Mouse (Mus musculus) leukemia stem cell, adult 10-12 weeks (primary cell): ENCODE measurements around the gene Ctcfl. TPM values are rescaled to one million over a fixed set of nuclear protein-coding genes. Genes with fewer than 3 reads are reported as not detected.

Source experiments
- polyA plus RNA-seq: library from polyadenylated mRNA; stranded (reverse); fragments of >175 nt; gene quantifications from 2 replicates; pipeline ENCODE4 v1.2.3, GENCODE M21; 2012; ENCODE audit warnings: low replicate concordance

Ctcfl gene
- not detected in 2 replicates for polyA plus RNA-seq

DNA sequence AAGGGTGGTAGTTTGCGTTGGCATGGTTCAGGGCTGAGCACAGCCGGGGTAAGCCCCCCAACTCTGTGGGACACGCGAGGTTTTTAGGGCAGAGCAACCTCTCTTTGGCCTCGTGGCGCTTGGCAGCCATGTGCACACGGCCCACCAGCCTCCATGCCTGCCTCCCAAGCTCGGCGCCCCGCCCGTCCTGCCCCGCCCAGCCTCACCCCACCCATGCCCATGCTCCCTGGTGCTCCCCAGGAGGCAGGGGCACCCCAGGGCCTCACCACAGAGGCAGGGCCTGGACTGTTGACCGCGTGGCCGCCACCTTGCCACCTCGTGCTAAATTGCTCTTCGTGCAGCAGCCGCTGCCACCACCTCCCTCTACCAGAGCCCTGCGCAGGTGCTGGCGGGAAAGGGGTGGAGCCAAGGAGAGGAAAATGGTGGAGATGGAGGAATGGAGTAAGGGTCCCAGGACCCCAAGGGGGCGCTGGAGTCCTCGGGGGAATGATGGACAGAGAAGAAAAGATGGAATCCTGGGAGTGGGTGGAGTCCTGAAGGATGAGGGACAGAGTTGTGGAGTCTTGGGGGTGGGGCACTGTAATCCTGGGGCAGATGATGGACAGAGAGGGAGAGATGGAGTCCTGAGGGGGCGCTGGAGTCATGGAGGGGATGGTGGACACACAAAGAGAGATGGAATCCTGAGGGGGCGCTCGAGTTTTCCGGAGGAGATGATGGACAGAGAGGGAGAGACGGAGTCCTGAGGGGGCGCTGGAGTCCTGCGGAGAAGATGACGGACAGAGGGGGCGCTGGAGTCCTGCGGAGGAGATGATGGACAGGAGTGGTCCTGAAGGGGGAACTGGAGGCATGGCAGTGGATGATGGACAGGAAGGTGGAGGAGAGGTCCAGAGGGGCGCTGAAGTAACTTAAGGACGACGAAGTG is at the start of gene Ctcfl:
Gene Ctcfl, minus strand, starts transcription at position 503 of the 922 bp plus-strand sequence.

DNA sequence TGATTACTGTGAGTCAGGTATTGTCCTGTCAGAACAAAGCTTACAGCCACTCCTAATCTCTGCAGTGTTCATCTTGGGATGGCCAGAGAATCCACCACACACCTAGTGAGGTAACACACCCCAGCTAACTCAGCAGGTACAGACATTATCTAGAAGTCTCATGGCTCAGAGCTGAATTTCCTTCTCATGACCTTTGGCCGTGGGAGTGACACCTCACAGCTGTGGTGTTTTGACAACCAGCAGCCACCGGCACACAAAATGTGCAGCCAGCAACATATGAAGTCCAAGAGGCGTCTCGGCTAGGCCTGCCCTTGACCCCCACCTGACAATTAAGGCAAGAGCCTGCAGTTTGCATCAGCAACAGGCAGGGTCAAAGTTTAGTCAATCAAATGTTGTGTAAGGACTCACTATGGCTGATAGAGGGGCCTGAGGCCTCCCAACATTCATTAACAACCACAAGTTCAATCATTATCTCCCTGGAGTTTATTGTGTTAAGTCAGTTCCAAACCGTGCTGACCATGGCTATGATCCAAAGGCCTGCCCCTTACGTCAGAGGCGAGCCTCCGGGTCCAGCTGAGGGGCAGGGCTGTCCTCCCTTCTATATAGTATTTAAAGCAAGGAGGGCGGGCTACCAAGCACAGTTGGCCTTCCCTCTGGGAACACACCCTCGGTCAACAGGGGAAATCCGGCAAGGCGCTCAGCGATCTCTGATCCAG is 33.3 kb upstream of the Ctcfl start, which contains the start of gene Pck1:
Gene Pck1, plus strand, starts transcription at position 613 of the 716 bp plus-strand sequence.

Other genes with a start within 250 kb of the Ctcfl start
- gene Bmp7, start 179.2 kb downstream of the Ctcfl start, polyA plus RNA-seq, result 0.18 and 1.8 TPM in 2 replicates
- gene Spo11, start 141.8 kb downstream of the Ctcfl start, polyA plus RNA-seq, result 0.10 TPM in 1 of 2 replicates, not detected in the other
- gene Rae1, start 119.4 kb downstream of the Ctcfl start, polyA plus RNA-seq, result 43.8 and 49.7 TPM in 2 replicates
- 710 and 1,488 TPM in 2 replicates for gene Rbm38, start 99.0 kb downstream of the Ctcfl start, polyA plus RNA-seq
- gene Pck1, start 33.5 kb upstream of the Ctcfl start, polyA plus RNA-seq, result not detected in 2 replicates
- gene Zbp1, start 99.4 kb upstream of the Ctcfl start, polyA plus RNA-seq, result 1.6 and 3.8 TPM in 2 replicates
- 12.8 and 28.9 TPM in 2 replicates for gene Pmepa1, start 157.0 kb upstream of the Ctcfl start, polyA plus RNA-seq